Mouse (Mus musculus) cortical plate, adult 2 months (tissue): Measurements from ENCODE around the gene Tcf7l1. TPM values are rescaled to one million over a fixed set of nuclear protein-coding genes. Genes with fewer than 3 reads are reported as not detected.
A peak's percentile ranks its signal among the peaks of the same experiment; 100 is the strongest.

ENCODE experiments used
- H3K27ac ChIP-seq: fragments of 200-500 bp; 2 replicates; pipeline ENCODE4 v1.5.1; 2012; ENCODE audit warnings: low read length, control low read depth, inconsistent platforms; ENCODE audit not compliant: insufficient read depth
- H3K4me1 ChIP-seq: fragments of 200-500 bp; 2 replicates; pipeline ENCODE4 v1.6.1; 2011; ENCODE audit warnings: low read length; ENCODE audit not compliant: control insufficient read depth, insufficient read depth
- H3K4me3 ChIP-seq: fragments of 200-500 bp; 2 replicates; pipeline ENCODE4 v1.5.1; 2011; ENCODE audit warnings: mild to moderate bottlenecking, low read length, control low read depth; ENCODE audit not compliant: insufficient read depth
- CTCF ChIP-seq: fragments of 200-500 bp; IDR thresholded peaks from 2 replicates; pipeline ENCODE4 v1.5.1; 2011; ENCODE audit warnings: mild to moderate bottlenecking, control low read depth, low read length; ENCODE audit not compliant: insufficient read depth; ENCODE audit errors: extremely low read depth
- POLR2A ChIP-seq: fragments of 200-500 bp; IDR thresholded peaks from 2 replicates; pipeline ENCODE4 v1.6.1; 2011; ENCODE audit warnings: mild to moderate bottlenecking, low read length, control low read depth; ENCODE audit not compliant: insufficient read depth; ENCODE audit errors: extremely low read depth
- polyA plus RNA-seq: library from polyadenylated mRNA; depleted of rRNA; stranded (reverse); fragments of >200 nt; gene quantifications from 2 replicates; pipeline ENCODE4 v1.2.3, GENCODE M21; 2012; rRNA removed

The Tcf7l1 gene
- polyA plus RNA-seq, 1 experiment, result 3.7 TPM

GRCm38 (mm10) chr6:72593011-72593803, 195.8 kb downstream of the Tcf7l1 start:
- no peak overlapping the region for H3K4me3 ChIP-seq
- no peak; the same call in 1 of the 2 replicates for TF ChIP-seq POLR2A
- peak overlapping the region; percentile 43; the same call in 1 of the 2 replicates for H3K27ac ChIP-seq
- H3K4me1 ChIP-seq, result peaks cover 5% of the 10 kb centered on the region

GRCm38 (mm10) chr6:72590111-72590510, 198.9 kb downstream of the Tcf7l1 start:
- no peak for TF ChIP-seq POLR2A
- no peak for TF ChIP-seq CTCF
- Histone ChIP-seq H3K4me3 (no peak overlapping the region), H3K27ac (no peak overlapping the region), H3K4me1 (no peaks in the 10 kb centered on the region)

- no peak for TF ChIP-seq CTCF
- TF ChIP-seq POLR2A, result no peak
- no peak overlapping the region for H3K4me3 ChIP-seq
- H3K4me1 ChIP-seq, result no peaks in the 10 kb centered on the region
- no peak overlapping the region for H3K27ac ChIP-seq
Observed at GRCm38 (mm10) chr6:72588307-72588706, 200.7 kb downstream of the Tcf7l1 start.

GRCm38 (mm10) chr6:72586701-72587100, 202.4 kb downstream of the Tcf7l1 start:
- Histone ChIP-seq H3K4me3 (no peak overlapping the region), H3K4me1 (no peaks in the 10 kb centered on the region), H3K27ac (no peak overlapping the region)
- TF ChIP-seq CTCF (no peak), POLR2A (no peak)

GRCm38 (mm10) chr6:72584154-72584553, 204.9 kb downstream of the Tcf7l1 start:
- no peaks in the 10 kb centered on the region for H3K4me1 ChIP-seq
- H3K4me3 ChIP-seq, result no peak overlapping the region
- H3K27ac ChIP-seq, result no peak overlapping the region
- TF ChIP-seq POLR2A (no peak), CTCF (no peak)

GRCm38 (mm10) chr6:72583211-72583839, 205.7 kb downstream of the Tcf7l1 start:
- Histone ChIP-seq H3K4me1 (no peaks in the 10 kb centered on the region), H3K27ac (no peak overlapping the region), H3K4me3 (no peak overlapping the region)
- TF ChIP-seq POLR2A (no peak), CTCF (no peak)

GRCm38 (mm10) chr6:72581625-72582382, 207.2 kb downstream of the Tcf7l1 start:
- Histone ChIP-seq H3K27ac (no peak overlapping the region), H3K4me3 (no peak overlapping the region), H3K4me1 (no peaks in the 10 kb centered on the region)
- TF ChIP-seq POLR2A (no peak), CTCF (no peak)

Other genes with a start within 250 kb of the Tcf7l1 start
- 3.0 and 3.1 TPM in 2 replicates for gene Capg, start 244.9 kb downstream of the Tcf7l1 start, polyA plus RNA-seq
- gene Elmod3, start 190.8 kb downstream of the Tcf7l1 start, polyA plus RNA-seq, result 27.5 and 28.1 TPM in 2 replicates
- gene Retsat, start 190.8 kb downstream of the Tcf7l1 start, polyA plus RNA-seq, result 14.1 and 14.8 TPM in 2 replicates
- 68.7 and 70.3 TPM in 2 replicates for gene Tgoln1, start 172.3 kb downstream of the Tcf7l1 start, polyA plus RNA-seq
- gene Kcmf1, start 110.7 kb upstream of the Tcf7l1 start, polyA plus RNA-seq, result 80.4 and 87.7 TPM in 2 replicates
- 462 and 568 TPM in 2 replicates for gene Tmsb10, start 169.5 kb upstream of the Tcf7l1 start, polyA plus RNA-seq